Mouse (Mus musculus) cerebellum, postnatal 10 days (tissue): ENCODE measurements around the gene Zbtb20.

Experiments
- DNase-seq, 2 experiments: peaks; one replicate each; pipeline ENCODE4 v3.0.0; 2021; ENCODE audit warnings: mixed read lengths in 2 of 2

Gene Zbtb20

GRCm38 (mm10) chr16:43663978-43664579, 788.4 kb downstream of the Zbtb20 start, which contains the start of gene Tigit:
Gene Tigit (minus strand): TSS chr16:43664146.
- DNase-seq, result no peak

DNA sequence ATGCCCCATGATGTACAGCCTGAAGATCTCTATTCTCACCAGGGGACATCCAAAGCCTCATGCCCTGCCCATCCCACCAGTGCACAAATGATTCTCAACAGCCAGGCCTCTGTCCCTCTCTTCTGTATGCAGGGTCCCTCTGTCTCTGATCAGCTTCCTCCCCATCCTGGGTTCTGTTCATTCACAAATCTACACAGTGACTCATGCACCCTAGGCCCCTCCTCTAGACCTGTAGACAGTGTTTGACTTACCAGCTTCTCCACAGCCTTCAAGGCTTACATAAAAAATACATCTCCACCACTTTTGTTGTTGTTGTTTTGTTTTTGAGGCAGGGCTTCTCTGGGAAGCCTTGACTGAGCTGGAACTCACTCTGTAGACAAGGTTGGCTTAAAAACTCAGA, 789.2 kb downstream of the Zbtb20 start:
- no peak for DNase-seq

DNA sequence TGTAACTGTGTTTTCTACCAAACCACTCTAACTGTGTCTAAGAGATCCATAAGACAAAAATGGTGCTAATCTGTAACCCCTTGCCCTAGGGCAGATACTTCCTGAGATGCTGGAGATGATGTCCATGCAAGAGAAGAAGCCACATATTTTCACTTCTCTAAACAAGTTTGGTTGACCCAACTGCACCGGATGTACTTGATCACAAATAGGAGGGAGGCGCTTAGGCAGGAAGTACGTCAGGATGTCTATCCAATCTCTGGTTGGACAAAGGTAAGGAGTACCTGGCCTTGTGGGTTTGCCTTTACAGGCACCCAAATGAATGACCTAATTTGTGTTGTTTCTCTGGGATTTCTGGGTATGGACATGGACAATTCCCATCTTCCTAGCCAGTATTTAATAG, 792.6 kb downstream of the Zbtb20 start:
- DNase-seq, result no peak

- no peak for DNase-seq
Measured at GRCm38 (mm10) chr16:43671972-43672371, 796.3 kb downstream of the Zbtb20 start.

- no peak for DNase-seq
Measured at GRCm38 (mm10) chr16:43672697-43673096, 797.0 kb downstream of the Zbtb20 start.

- DNase-seq, result no peak
Measured at GRCm38 (mm10) chr16:43674400-43674799, 798.7 kb downstream of the Zbtb20 start.

DNA sequence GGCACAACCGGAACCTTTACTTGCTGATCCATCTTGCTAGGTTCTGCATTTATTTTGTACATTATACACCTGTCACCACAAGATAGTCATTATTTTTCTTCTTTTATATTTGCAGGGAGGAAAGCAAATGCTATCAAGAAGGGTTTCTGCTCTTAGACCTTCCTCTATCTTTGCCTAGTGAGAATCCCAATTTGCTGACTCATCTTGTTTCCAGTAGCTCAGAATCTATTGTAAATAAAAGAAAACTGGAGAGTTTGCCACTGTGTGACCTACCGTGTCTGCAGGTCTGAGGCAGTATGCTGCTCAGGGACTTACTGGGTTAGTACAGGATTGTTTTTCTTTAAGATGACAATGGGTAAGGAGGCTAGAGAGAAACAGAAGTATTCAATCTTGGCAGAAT, 812.3 kb downstream of the Zbtb20 start:
- DNase-seq, result no peak

GRCm38 (mm10) chr16:43690211-43690690, 814.6 kb downstream of the Zbtb20 start:
- DNase-seq, result no peak

GRCm38 (mm10) chr16:43690912-43691311, 815.2 kb downstream of the Zbtb20 start:
- no peak for DNase-seq

DNA sequence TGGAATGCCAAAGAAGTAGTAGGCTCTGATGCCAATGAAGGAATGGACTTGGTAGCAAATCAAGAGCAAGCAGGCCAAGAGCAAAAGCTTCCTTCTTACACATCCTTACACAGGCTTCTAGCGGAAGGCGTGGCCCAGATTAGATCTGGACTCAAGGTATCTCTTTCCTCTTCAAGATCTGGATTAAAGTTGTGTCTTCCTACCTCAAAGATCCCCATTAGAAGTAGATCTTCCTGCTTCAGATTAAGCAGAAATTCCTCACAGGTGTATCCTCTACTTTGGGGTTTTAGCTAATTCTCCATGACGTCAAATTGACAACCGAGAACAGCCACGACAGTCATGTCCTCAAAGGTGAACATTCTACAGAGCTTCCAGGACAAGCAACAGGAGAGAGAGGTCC, 816.1 kb downstream of the Zbtb20 start:
- DNase-seq, result no peak
